Mouse (Mus musculus) heart, adult 2 months (tissue): Measurements from ENCODE around the gene Catsperd.

Source experiments
- CTCF ChIP-seq: fragments of 200-600 bp; IDR thresholded peaks from 2 replicates; pipeline ENCODE4 v1.8.1; 2022; ENCODE audit warnings: antibody characterized with exemption, mild to moderate bottlenecking, moderate library complexity
- EP300 ChIP-seq: fragments of 200-500 bp; IDR thresholded peaks from 2 replicates; pipeline ENCODE4 v1.6.1; 2011; ENCODE audit warnings: low read depth, low read length, control low read depth; ENCODE audit not compliant: insufficient read depth

DNA sequence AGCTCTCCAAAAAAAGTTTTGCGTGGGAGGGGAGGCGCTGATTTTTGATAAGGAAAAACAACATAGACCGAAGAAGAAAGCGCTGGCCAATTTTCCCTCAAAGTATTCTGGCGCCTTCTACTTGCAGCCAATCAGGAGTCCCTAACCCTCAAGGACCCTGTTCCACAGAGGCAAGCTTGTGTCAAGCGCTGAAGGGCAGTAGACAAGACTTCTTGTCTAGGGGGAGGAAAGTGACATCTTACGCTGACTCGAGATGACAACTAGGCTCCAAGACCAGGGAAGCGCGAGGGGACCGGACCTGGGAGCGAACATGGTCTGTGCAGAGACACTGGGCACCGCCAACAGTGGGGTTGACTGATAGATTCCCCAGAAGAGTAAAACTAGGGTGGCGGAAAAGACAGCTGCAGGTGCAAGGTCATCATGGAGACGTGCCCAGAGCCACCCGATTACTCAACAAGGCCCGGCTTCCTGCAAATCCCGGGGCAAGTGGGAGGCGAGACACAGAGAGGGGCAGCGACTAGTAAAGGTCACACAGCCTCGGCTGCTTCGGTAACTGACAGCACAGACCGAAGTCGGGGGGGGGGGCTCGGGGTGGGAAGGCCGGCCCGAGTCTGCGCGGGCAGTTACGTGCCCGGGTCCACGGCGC lies 44.2 kb upstream of the Catsperd start:
- no peak for TF ChIP-seq CTCF
- no peak for TF ChIP-seq EP300
